Mouse (Mus musculus) liver, adult 2 months (tissue): ENCODE measurements around the gene Hhat. TPM values are rescaled to one million over a fixed set of nuclear protein-coding genes. Genes with fewer than 3 reads are reported as not detected.

ENCODE experiments used
- DNase-seq: peaks from one replicate; pipeline ENCODE4 v3.0.0-alpha.2; 2011; ENCODE audit warnings: low read depth, low spot score; ENCODE audit errors: extremely low read depth
- H3K27ac ChIP-seq: fragments of 200-500 bp; replicated peaks from 2 replicates; pipeline ENCODE4 v1.5.1; 2012; ENCODE audit warnings: low read depth, mild to moderate bottlenecking, control low read depth, inconsistent platforms, low read length; ENCODE audit not compliant: insufficient read depth
- H3K27me3 ChIP-seq: fragments of 200-500 bp; 2 replicates; pipeline ENCODE4 v1.6.1; 2012; ENCODE audit warnings: mild to moderate bottlenecking, moderate library complexity, low read length, inconsistent platforms; ENCODE audit not compliant: control insufficient read depth, insufficient read depth
- H3K36me3 ChIP-seq: fragments of 200-500 bp; 2 replicates; pipeline ENCODE4 v1.6.1; 2012; ENCODE audit warnings: low read length, inconsistent platforms; ENCODE audit not compliant: control insufficient read depth, insufficient read depth
- H3K4me1 ChIP-seq: fragments of 200-500 bp; 2 replicates; pipeline ENCODE4 v1.6.1; 2011; ENCODE audit warnings: low read length; ENCODE audit not compliant: control insufficient read depth, insufficient read depth
- H3K4me3 ChIP-seq: fragments of 200-500 bp; 2 replicates; pipeline ENCODE4 v1.5.1; 2011; ENCODE audit warnings: low read depth, mild to moderate bottlenecking, control low read depth, low read length, moderate library complexity; ENCODE audit not compliant: insufficient read depth
- H3K79me2 ChIP-seq: fragments of 200-500 bp; 2 replicates; pipeline ENCODE4 v1.6.1; 2012; ENCODE audit warnings: inconsistent platforms, mild to moderate bottlenecking, low read length, moderate library complexity; ENCODE audit not compliant: control insufficient read depth, insufficient read depth
- H3K9ac ChIP-seq: fragments of 200-500 bp; 2 replicates; pipeline ENCODE4 v1.6.1; 2012; ENCODE audit warnings: low read depth, mild to moderate bottlenecking, control low read depth, inconsistent platforms, low read length
- CTCF ChIP-seq: fragments of 200-500 bp; IDR thresholded peaks from 2 replicates; pipeline ENCODE4 v1.5.1; 2011; ENCODE audit warnings: low read depth, low read length, control low read depth
- POLR2A ChIP-seq: fragments of 200-500 bp; IDR thresholded peaks from 2 replicates; pipeline ENCODE4 v1.6.1; 2011; ENCODE audit warnings: low read length, control low read depth; ENCODE audit not compliant: insufficient read depth; ENCODE audit errors: extremely low read depth
- WGBS: fragments of 180-500 bp; shearing (Covaris S2); methylation state at CpG from one replicate; pipeline ENCODE4 v1.1.7; 2018; 5-methylcytosine and 5-hydroxymethylcytosine counted together
- polyA plus RNA-seq: library from polyadenylated mRNA; depleted of rRNA; stranded (reverse); fragments of >200 nt; gene quantifications from 2 replicates; pipeline ENCODE4 v1.2.3, GENCODE M21; 2012
- total RNA-seq: library from RNA; depleted of rRNA; stranded (reverse); fragments of >200 nt; gene quantifications from 2 replicates; pipeline ENCODE4 v1.2.3, GENCODE M21; 2014

Hhat gene
- total and polyA plus RNA-seq, 2 experiments: 1.9 to 2.1 TPM

DNA sequence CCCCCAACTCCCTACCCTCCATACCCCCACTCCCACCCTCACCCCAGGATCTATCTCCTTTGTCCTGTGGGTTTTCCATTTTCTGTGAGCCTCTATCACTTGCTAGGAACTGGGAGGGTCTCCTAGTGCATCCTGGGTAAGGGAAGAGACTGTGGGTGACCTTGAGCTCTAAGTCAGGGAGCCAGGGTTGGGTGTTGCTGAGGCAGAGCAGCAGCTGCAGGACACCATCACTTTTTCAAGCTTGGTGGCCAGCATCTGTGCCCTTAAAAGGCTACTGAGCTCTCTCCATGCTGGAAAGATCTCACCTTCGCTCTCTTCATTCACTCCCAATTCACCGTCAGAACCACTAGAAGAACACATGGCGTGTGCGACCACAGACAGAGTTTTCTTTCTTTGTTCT, 7.2 kb upstream of the Hhat start:
- DNase-seq: no peak
- no peaks in the 10 kb centered on the region for H3K4me1 ChIP-seq
- H3K27ac ChIP-seq: no peak overlapping the region
- WGBS: 96% methylated on average over 4 of the region's 4 CpGs
- no peaks in the 10 kb centered on the region for H3K27me3 ChIP-seq
- no peak overlapping the region for H3K9ac ChIP-seq
- no peaks in the 10 kb centered on the region for H3K36me3 ChIP-seq
- TF ChIP-seq POLR2A (no peak), CTCF (no peak)
- H3K4me3 ChIP-seq: no peak overlapping the region
- H3K79me2 ChIP-seq: no peaks in the 10 kb centered on the region

GRCm38 (mm10) chr1:192770130-192770494, 911 bp downstream of the Hhat start:
- H3K27ac ChIP-seq: peak overlapping the region; percentile 59
- peaks cover 4% of the 10 kb centered on the region; the same call in 1 of the 2 replicates for H3K4me1 ChIP-seq
- peak; percentile 69 for DNase-seq
- no peaks in the 10 kb centered on the region for H3K36me3 ChIP-seq
- H3K4me3 ChIP-seq: peak overlapping the region; percentile 99
- H3K79me2 ChIP-seq: no peaks in the 10 kb centered on the region
- H3K27me3 ChIP-seq: no peaks in the 10 kb centered on the region
- TF ChIP-seq CTCF (no peak), POLR2A (no peak)
- peak overlapping the region; percentile 99 for H3K9ac ChIP-seq
- 7% methylated on average over 10 of the region's 10 CpGs for WGBS

- 57% methylated on average over 4 of the region's 4 CpGs for WGBS
Observed at GRCm38 (mm10) chr1:192765531-192765930, 5.5 kb downstream of the Hhat start.

DNA sequence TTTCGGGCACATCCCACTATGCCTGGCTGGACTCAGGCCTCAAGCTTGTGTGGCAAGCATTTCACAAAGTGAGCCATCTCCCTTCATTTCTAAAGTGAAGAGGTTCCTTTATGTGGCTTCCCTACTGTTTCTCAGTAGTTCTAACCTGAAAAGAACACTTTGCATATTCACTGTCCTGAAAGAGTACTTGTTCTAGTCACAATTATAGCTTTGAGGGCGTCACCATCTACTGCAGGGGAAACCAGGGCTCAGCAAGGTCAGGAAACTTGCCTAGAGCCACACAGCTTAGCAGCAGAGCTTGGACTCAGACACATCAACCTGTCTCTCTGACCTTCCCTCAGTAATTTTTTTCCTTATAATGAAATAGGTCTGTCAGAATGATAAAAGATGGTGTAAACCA, 6.5 kb downstream of the Hhat start:
- no peak for TF ChIP-seq POLR2A
- TF ChIP-seq CTCF: no peak
- Histone ChIP-seq H3K9ac (no peak overlapping the region), H3K79me2 (no peaks in the 10 kb centered on the region), H3K27me3 (no peaks in the 10 kb centered on the region), H3K4me1 (peaks cover 4% of the 10 kb centered on the region), H3K36me3 (no peaks in the 10 kb centered on the region), H3K4me3 (no peak overlapping the region), H3K27ac (no peak overlapping the region)
- DNase-seq: no peak
- WGBS: 75% methylated on average over 2 of the region's 2 CpGs

More at GRCm38 (mm10) chr1:192765531-192765930, 5.5 kb downstream of the Hhat start:
- H3K27ac ChIP-seq: no peak overlapping the region
- TF ChIP-seq POLR2A: no peak
- peak; percentile 28; the same call in 1 of the 2 replicates for TF ChIP-seq CTCF
- no peaks in the 10 kb centered on the region for H3K79me2 ChIP-seq
- H3K4me1 ChIP-seq: peaks cover 7% of the 10 kb centered on the region
- no peaks in the 10 kb centered on the region for H3K36me3 ChIP-seq
- no peaks in the 10 kb centered on the region for H3K27me3 ChIP-seq
- H3K9ac ChIP-seq: no peak overlapping the region
- DNase-seq: no peak
- no peak overlapping the region for H3K4me3 ChIP-seq

DNA sequence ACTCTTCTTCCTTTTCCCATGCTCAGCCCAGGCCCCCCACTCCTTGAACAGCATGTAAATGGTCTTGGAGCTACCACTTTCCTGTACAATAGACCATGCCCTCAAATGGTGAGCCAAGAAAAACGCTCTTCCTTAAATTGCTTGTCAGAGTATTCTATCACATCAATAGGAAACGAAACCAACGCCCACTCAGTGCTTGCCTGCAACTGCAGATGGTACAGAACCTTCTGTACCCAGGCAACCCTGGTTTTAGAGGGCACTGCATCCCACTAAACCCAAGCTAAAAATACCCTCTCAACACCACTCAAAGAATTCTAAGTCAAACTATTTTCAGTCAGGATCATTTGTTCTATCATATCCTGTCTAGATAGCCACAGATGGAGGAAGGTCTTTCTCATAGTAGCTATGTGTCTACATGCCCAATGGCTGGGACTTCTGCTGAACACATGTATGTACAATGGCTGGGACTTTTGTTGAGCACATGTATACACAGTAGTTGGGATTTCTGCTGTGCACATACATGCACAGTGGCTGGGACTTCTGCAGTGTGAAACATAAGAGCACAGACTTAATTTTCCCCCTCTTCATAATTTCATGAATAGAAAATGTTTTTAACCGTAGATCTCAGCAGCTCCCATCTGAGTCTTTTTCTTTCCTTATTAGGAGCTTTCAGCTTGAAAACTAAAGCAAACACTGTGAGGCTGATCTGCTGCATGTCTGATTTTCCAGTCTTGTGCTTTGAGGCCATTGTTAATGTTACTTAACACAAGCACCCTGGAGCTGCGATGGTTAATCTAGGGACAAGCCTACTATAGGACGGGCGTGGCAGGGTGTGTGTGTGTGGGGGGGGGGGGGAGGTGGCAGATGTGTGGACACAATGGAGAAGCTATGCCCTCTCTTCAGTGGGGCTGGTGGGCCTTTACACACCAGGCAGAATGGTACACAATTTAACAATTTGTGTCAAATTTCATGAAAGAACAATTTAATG, 7.8 kb downstream of the Hhat start:
- Histone ChIP-seq H3K9ac (no peak overlapping the region), H3K27me3 (no peaks in the 10 kb centered on the region), H3K79me2 (no peaks in the 10 kb centered on the region), H3K27ac (no peak overlapping the region), H3K4me1 (peaks cover 4% of the 10 kb centered on the region), H3K4me3 (no peak overlapping the region), H3K36me3 (no peaks in the 10 kb centered on the region)
- TF ChIP-seq CTCF (no peak), POLR2A (no peak)
- DNase-seq: no peak
- WGBS: 73% methylated on average over 7 of the region's 7 CpGs

DNA sequence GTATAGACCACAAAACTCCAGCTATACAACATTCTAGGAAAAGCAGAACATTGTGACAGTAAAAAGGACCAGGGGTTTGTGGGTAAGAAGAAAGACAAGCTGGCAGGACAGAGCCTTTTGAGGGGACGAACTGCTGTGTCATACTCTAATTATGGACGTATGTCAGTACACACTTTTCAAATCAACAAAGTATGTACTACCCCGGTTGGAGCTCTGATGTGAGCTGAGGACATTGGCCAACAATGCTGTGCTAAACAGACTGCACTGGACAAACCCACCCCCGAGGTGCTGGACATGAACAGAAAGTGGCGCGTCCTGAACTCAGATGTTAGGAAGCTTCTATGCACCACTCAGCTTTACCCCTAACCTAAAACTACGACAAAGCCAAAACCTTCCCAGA, 14.3 kb downstream of the Hhat start:
- no peaks in the 10 kb centered on the region for H3K4me1 ChIP-seq
- no peaks in the 10 kb centered on the region for H3K27me3 ChIP-seq
- 86% methylated on average over 7 of the region's 7 CpGs for WGBS
- H3K9ac ChIP-seq: no peak overlapping the region
- H3K79me2 ChIP-seq: no peaks in the 10 kb centered on the region
- no peak for DNase-seq
- no peak overlapping the region for H3K4me3 ChIP-seq
- no peaks in the 10 kb centered on the region for H3K36me3 ChIP-seq
- TF ChIP-seq CTCF (no peak), POLR2A (no peak)
- no peak overlapping the region for H3K27ac ChIP-seq
